Mouse (Mus musculus): ENCODE measurements around the gene Insyn1. TPM values are rescaled to one million over a fixed set of nuclear protein-coding genes. Genes with fewer than 3 reads are reported as not detected.
A peak's percentile ranks its signal among the peaks of the same experiment; 100 is the strongest.

The Insyn1 gene
- polyA plus RNA-seq, 1 experiment = 40.5 TPM

DNA sequence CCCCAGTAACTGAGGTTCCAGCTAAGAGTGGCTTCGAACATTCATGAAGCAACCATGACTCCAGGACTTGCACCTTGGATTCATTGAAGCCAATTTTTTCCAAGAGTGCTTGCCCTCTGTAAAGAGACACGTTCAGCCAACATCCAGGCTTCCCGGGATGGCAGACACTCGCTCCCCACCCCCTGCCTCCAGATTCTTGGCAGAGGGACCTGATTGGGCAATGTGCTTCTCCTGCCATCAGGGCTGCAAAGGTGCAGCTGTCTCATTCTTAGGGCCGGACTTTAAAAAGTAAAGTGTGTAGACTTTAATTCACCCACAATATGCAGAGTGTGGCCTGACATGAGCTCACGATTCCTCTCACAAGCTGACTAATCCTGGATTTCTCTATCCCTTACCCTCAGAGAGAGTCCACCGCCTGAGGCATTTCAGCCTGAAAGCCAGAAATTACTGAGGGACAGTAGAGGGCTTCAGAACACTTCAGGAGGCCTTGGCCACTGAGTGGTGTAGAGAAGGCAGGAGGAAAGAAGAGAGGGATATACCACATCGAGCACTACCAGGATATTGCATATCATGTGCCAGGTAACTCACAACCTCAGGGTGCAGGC is 15.1 kb upstream of the Insyn1 start:
- H3K79me2 ChIP-seq (ENCODE audit: control insufficient read depth, insufficient read depth) = no peaks in the 10 kb centered on the region
- no peak overlapping the region for H3K4me3 ChIP-seq
- no peaks in the 10 kb centered on the region for H3K27me3 ChIP-seq (ENCODE audit: control insufficient read depth, insufficient read depth, insufficient read length)
- no peaks in the 10 kb centered on the region for H3K36me3 ChIP-seq (ENCODE audit: control insufficient read depth, insufficient read depth)
- no peak for TF ChIP-seq POLR2AphosphoS2 (IDR thresholded peaks at IDR 0.05; ENCODE audit: insufficient read length, low read depth)
- TF ChIP-seq CEBPB (IDR thresholded peaks at IDR 0.05; ENCODE audit: insufficient read depth, poor library complexity, severe bottlenecking) = 0 out of 2 replicates have a peak, but pooled peaks have one; percentile 44
- H3K4me2 ChIP-seq (ENCODE audit: low read depth) = no peak overlapping the region
- H3ac ChIP-seq (ENCODE audit: control insufficient read depth, insufficient read length) = no peak overlapping the region

DNA sequence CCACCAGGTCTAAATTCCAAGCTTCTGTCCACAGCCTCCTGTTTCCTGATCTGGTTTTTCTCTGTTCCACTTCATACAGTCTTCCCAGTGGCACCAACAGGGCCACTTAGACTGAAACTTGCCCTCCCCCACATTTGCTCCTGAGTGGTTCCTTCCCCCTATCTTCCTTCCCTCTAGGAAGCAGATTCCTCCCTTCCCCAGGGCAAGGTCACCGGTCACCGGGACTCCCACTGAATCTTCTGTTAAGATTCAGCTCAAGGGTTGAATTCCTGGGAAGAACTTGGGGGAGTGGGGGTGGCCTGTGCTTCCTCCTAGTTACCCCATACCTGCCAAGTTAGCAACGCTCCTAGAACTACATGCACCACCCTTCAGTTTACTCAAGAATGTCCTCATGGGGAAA is 1.3 kb upstream of the Insyn1 start:
- H3K27me3 ChIP-seq (ENCODE audit: control insufficient read depth, insufficient read depth, insufficient read length) = peaks cover 10% of the 10 kb centered on the region
- H3K4me3 ChIP-seq = peak overlapping the region; percentile 69
- peaks cover 12% of the 10 kb centered on the region for H3K79me2 ChIP-seq (ENCODE audit: control insufficient read depth, insufficient read depth)
- H3K36me3 ChIP-seq (ENCODE audit: control insufficient read depth, insufficient read depth) = peaks cover 6% of the 10 kb centered on the region
- no peak overlapping the region for H3K4me2 ChIP-seq (ENCODE audit: low read depth)
- TF ChIP-seq REST (IDR thresholded peaks at IDR 0.05; ENCODE audit: insufficient read depth, insufficient read length) (no peak), POLR2A (IDR thresholded peaks at IDR 0.05; ENCODE audit: insufficient read length, low read depth) (no peak), TCF12 (IDR thresholded peaks at IDR 0.05; ENCODE audit: insufficient read depth, poor library complexity, severe bottlenecking) (no peak), SRF (IDR thresholded peaks at IDR 0.05; ENCODE audit: control insufficient read depth, insufficient read length, low read depth) (no peak)
- H3ac ChIP-seq (ENCODE audit: control insufficient read depth, insufficient read length) = no peak overlapping the region

DNA sequence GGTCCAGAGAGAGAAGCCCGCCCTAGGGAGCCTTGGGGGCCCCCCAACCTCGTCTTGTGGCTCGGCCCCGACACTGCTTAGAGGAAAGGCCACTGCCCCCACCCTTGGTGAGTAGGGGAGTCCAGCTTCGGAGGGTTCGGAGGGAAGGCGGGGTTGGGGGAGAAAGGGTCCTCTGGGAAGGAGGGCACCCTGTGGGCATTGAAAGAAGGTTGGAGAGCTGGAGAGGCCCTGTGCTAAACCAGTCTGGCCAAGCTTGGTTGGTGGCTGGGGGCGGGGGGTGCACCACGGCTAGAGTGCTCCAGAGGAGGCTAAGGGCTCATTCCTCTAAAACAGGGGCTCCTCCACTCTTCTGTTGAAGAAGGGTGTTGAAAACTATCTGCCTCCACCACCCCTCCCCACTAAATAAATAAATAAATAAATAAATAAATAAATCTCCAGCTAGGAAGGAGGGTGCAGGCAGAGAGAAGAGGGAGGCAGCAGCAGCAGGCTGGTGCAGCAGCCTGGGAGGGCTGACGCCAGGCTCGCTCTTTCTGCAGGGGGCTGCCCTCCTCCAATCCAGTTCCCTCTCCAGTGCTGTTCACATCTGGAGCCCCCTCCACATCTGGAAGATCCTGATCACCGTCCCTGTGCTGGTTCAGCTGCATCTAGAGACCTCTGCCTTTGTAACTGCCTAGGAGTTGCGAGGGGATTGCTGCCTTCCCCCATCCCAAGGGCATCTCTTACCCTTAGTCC is 896 bp downstream of the Insyn1 start:
- Histone ChIP-seq H3K4me2 (ENCODE audit: low read depth) (peak overlapping the region; percentile 71), H3K79me2 (ENCODE audit: control insufficient read depth, insufficient read depth) (peaks cover 12% of the 10 kb centered on the region), H3K36me3 (ENCODE audit: control insufficient read depth, insufficient read depth) (peaks cover 6% of the 10 kb centered on the region), H3K27me3 (ENCODE audit: control insufficient read depth, insufficient read depth, insufficient read length) (no peaks in the 10 kb centered on the region), H3K4me3 (peak overlapping the region; percentile 69), H3ac (ENCODE audit: control insufficient read depth, insufficient read length) (peak overlapping the region; percentile 77)
- no peak for TF ChIP-seq TCF12 (IDR thresholded peaks at IDR 0.05; ENCODE audit: insufficient read depth, poor library complexity, severe bottlenecking)
- TF ChIP-seq POLR2A (IDR thresholded peaks at IDR 0.05; ENCODE audit: insufficient read length, low read depth) = no peak
- TF ChIP-seq TCF3 (IDR thresholded peaks at IDR 0.05; ENCODE audit: insufficient read length, low read depth) = no peak
- TF ChIP-seq POLR2AphosphoS2 (IDR thresholded peaks at IDR 0.05; ENCODE audit: insufficient read length, low read depth) = no peak
- no peak for TF ChIP-seq USF1 (IDR thresholded peaks at IDR 0.05; ENCODE audit: low read depth)
- no peak for TF ChIP-seq SRF (IDR thresholded peaks at IDR 0.05; ENCODE audit: control insufficient read depth, insufficient read length, low read depth)
- no peak for TF ChIP-seq MAX (IDR thresholded peaks at IDR 0.05; ENCODE audit: low read depth)
- no peak for TF ChIP-seq E2F4 (IDR thresholded peaks at IDR 0.05; ENCODE audit: insufficient read depth)
- TF ChIP-seq MYOG (IDR thresholded peaks at IDR 0.05; ENCODE audit: control insufficient read depth in 1 of 3, insufficient read depth in 1 of 3, insufficient read length in 2 of 3, low read depth in 2 of 3) = no peak
- TF ChIP-seq REST (IDR thresholded peaks at IDR 0.05; ENCODE audit: insufficient read depth, insufficient read length) = no peak
- no peak for TF ChIP-seq CEBPB (IDR thresholded peaks at IDR 0.05; ENCODE audit: insufficient read depth, poor library complexity, severe bottlenecking)
- TF ChIP-seq MYOD1 (IDR thresholded peaks at IDR 0.05; ENCODE audit: control insufficient read depth in 1 of 3, insufficient read length in 2 of 3, low read depth in 2 of 3) = no peak

DNA sequence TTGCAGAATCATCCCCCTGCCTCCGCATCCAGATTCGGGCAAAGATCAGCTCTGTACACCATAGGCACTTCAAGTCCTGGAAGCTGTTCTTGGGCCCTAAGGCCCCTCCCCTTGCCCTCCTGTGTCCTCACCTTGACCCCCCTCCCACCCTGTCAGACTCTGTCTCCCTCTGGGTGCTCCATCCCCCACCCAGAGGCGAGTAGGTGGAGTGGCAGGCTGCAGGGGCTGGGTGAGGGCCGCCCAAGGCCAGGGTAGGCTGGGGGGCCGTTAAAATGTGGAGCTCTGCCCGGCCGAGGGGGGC is 1.4 kb downstream of the Insyn1 start:
- peak overlapping the region; percentile 69 for H3K4me3 ChIP-seq
- TF ChIP-seq CEBPB (IDR thresholded peaks at IDR 0.05; ENCODE audit: insufficient read depth, poor library complexity, severe bottlenecking) (no peak), TCF12 (IDR thresholded peaks at IDR 0.05; ENCODE audit: insufficient read depth, poor library complexity, severe bottlenecking) (no peak), SRF (IDR thresholded peaks at IDR 0.05; ENCODE audit: control insufficient read depth, insufficient read length, low read depth) (no peak), E2F4 (IDR thresholded peaks at IDR 0.05; ENCODE audit: insufficient read depth) (no peak), MAX (IDR thresholded peaks at IDR 0.05; ENCODE audit: low read depth) (no peak), TCF3 (IDR thresholded peaks at IDR 0.05; ENCODE audit: insufficient read length, low read depth) (no peak), MYOD1 (IDR thresholded peaks at IDR 0.05; ENCODE audit: control insufficient read depth in 1 of 3, insufficient read length in 2 of 3, low read depth in 2 of 3) (no peak), MYOG (IDR thresholded peaks at IDR 0.05; ENCODE audit: control insufficient read depth in 1 of 3, insufficient read depth in 1 of 3, insufficient read length in 2 of 3, low read depth in 2 of 3) (no peak), REST (IDR thresholded peaks at IDR 0.05; ENCODE audit: insufficient read depth, insufficient read length) (no peak), POLR2AphosphoS2 (IDR thresholded peaks at IDR 0.05; ENCODE audit: insufficient read length, low read depth) (no peak), USF1 (IDR thresholded peaks at IDR 0.05; ENCODE audit: low read depth) (no peak), POLR2A (IDR thresholded peaks at IDR 0.05; ENCODE audit: insufficient read length, low read depth) (no peak)
- peak overlapping the region; percentile 71 for H3K4me2 ChIP-seq (ENCODE audit: low read depth)
- peak overlapping the region; percentile 77 for H3ac ChIP-seq (ENCODE audit: control insufficient read depth, insufficient read length)
- no peaks in the 10 kb centered on the region for H3K27me3 ChIP-seq (ENCODE audit: control insufficient read depth, insufficient read depth, insufficient read length)
- H3K79me2 ChIP-seq (ENCODE audit: control insufficient read depth, insufficient read depth) = peaks cover 12% of the 10 kb centered on the region
- H3K36me3 ChIP-seq (ENCODE audit: control insufficient read depth, insufficient read depth) = peaks cover 6% of the 10 kb centered on the region

DNA sequence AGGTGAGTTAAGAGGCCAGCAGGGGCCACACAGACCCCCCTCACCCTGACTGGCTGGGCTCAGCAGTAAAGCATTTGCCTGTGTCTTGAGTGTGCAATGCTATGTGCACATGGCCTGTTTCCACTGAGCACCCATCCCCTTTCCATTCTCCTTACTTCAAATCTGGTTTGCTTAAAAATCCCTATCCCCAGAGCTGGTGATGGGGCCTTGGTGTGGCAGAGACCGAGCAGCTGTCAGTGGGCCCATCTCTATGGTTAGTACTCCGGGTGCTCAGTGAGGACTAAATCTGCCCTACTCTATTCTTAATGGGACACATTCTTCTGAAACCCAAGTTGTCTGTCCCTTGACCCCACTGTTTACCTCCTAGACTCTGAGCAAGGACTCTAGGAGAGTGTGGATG is 2.0 kb downstream of the Insyn1 start:
- no peak overlapping the region for H3K4me2 ChIP-seq (ENCODE audit: low read depth)

More for the DNA sequence above, 2.0 kb downstream of the Insyn1 start:
- Histone ChIP-seq H3K4me3 (no peak overlapping the region), H3K27me3 (ENCODE audit: control insufficient read depth, insufficient read depth, insufficient read length) (no peaks in the 10 kb centered on the region), H3K36me3 (ENCODE audit: control insufficient read depth, insufficient read depth) (peaks cover 6% of the 10 kb centered on the region), H3ac (ENCODE audit: control insufficient read depth, insufficient read length) (no peak overlapping the region), H3K79me2 (ENCODE audit: control insufficient read depth, insufficient read depth) (peaks cover 12% of the 10 kb centered on the region)
- no peak for TF ChIP-seq POLR2A (IDR thresholded peaks at IDR 0.05; ENCODE audit: insufficient read length, low read depth)

Measured in myocyte (in vitro differentiated cells).